Mouse (Mus musculus) lung, adult 2 months (tissue): ENCODE measurements around the gene Ccdc86.

Source experiments
- CTCF ChIP-seq: fragments of 200-500 bp; IDR thresholded peaks from 2 replicates; pipeline ENCODE4 v1.5.1; 2011; ENCODE audit warnings: mild to moderate bottlenecking, low read length, control low read depth; ENCODE audit not compliant: insufficient read depth
- POLR2A ChIP-seq: fragments of 200-500 bp; IDR thresholded peaks from 2 replicates; pipeline ENCODE4 v1.6.1; 2011; ENCODE audit warnings: low read depth, mild to moderate bottlenecking, control low read depth, low read length, borderline replicate concordance; ENCODE audit errors: extremely low read depth

GRCm38 (mm10) chr19:10940801-10941457, 8.1 kb downstream of the Ccdc86 start:
- no peak for TF ChIP-seq CTCF
- TF ChIP-seq POLR2A = no peak
